In the genomic region with DNA sequence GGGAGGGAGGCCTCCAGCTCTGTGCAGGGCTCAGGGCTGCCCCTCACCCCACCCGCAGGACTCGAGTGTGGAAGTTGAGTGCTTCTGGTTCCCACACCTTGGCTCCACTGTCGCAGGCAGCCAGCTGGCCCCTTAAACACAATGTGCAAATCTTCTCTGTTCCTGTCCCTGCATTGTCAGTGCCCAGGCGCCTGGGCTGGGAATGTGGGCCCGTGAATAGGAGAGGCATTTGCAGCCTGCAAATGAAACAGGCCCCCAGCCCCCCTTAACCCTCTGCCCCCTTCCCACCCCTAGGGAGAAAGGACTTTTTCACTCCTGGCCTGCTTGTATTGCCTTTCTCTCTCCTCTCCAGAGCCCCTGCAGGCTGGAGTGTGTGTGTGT, we compare ENCODE assay signal across 9 mouse cellular contexts. TPM values are rescaled to one million over a fixed set of nuclear protein-coding genes. Genes with fewer than 3 reads are reported as not detected.
A peak's percentile ranks its signal among the peaks of the same experiment; 100 is the strongest.
DNase-seq lines count a peak whose midpoint lies in the region; ATAC-seq lines count a peak whose summit lies in the region.
"Had no signal": no experiment of that assay in that cellular context is flagged by ENCODE, and none has a peak within 500 bp of the region (broad histone marks: within the 10 kb centered on the region; RNA-seq: fewer than 3 reads in every experiment).

No protein-coding gene starts in this region.

- H3K9me3 ChIP-seq in forebrain, embryonic 12.5 days = no peaks in the 10 kb centered on the region
- H3K9me3 ChIP-seq in midbrain, embryonic 15.5 days = no peaks in the 10 kb centered on the region

- H3K9ac ChIP-seq in forebrain, embryonic 12.5 days = peak overlapping the region; percentile 44
- H3K9ac ChIP-seq in midbrain, embryonic 15.5 days = no peak overlapping the region

- peak overlapping the region; percentile 95 for H3K27ac ChIP-seq in forebrain, embryonic 12.5 days
- H3K27ac ChIP-seq in midbrain, embryonic 15.5 days = peak overlapping the region; percentile 75

- H3K4me1 ChIP-seq in forebrain, embryonic 12.5 days = peaks cover 92% of the 10 kb centered on the region
- peaks cover 39% of the 10 kb centered on the region for H3K4me1 ChIP-seq in midbrain, embryonic 15.5 days

- peak; percentile 73 for ATAC-seq in forebrain, embryonic 12.5 days (ENCODE audit: low FRiP score)
- ATAC-seq in midbrain, embryonic 15.5 days (replicated peaks) = peak; percentile 72
- ATAC-seq in frontal cortex, adult (ENCODE audit: low TSS enrichment) = no peak

- H3K4me2 ChIP-seq in forebrain, embryonic 12.5 days = peak overlapping the region; percentile 39
- H3K4me2 ChIP-seq in midbrain, embryonic 15.5 days = no peak overlapping the region

- WGBS in forebrain, embryonic 12.5 days = 0% methylated on average over 5 of the region's 5 CpGs
- 3% methylated on average over 5 of the region's 5 CpGs for WGBS in midbrain, embryonic 15.5 days

- H3K27me3 ChIP-seq in forebrain, embryonic 12.5 days = no peaks in the 10 kb centered on the region
- H3K27me3 ChIP-seq in midbrain, embryonic 15.5 days (replicated peaks) = no peaks in the 10 kb centered on the region

- peak; percentile 72 for DNase-seq in embryo, embryonic 9.5 days (ENCODE audit: extremely low spot score)
- DNase-seq in kidney, adult 9 months = peak; percentile 45
- no peak for DNase-seq in spleen, postnatal 10 days (ENCODE audit: low spot score in 2 of 2)
- DNase-seq in gastrocnemius, postnatal 10 days = no peak
- DNase-seq: lung, postnatal 14 days had no signal

- peaks cover 51% of the 10 kb centered on the region for H3K36me3 ChIP-seq in forebrain, embryonic 12.5 days (replicated peaks)
- H3K36me3 ChIP-seq in midbrain, embryonic 15.5 days (replicated peaks) = no peaks in the 10 kb centered on the region; the same call in 1 of the 2 replicates

- no peak overlapping the region for H3K4me3 ChIP-seq in forebrain, embryonic 12.5 days (replicated peaks)
- H3K4me3 ChIP-seq in midbrain, embryonic 15.5 days = no peak overlapping the region

RNA-seq across cellular contexts. Expression of a gene that starts 12.3 kb away (rescaled TPM):
- polyA plus RNA-seq in forebrain, embryonic 12.5 days (2016; fragmentation: Nextera tagmentation; extraction: Ambion mirVana) = 40.0 and 40.8 TPM in 2 replicates
- 12.8 and 14.1 TPM in 2 replicates for polyA plus RNA-seq in midbrain, embryonic 15.5 days (2015; fragmentation: Nextera tagmentation; extraction: Ambion mirVana)
- total RNA-seq in gastrocnemius, postnatal 10 days (2021) = under 1 TPM; 0.59 to 0.65 TPM
- polyA plus RNA-seq: large intestine, adult 2 months had no signal

RNA-seq across cellular contexts. Expression of a gene that starts 41.8 kb away (rescaled TPM):
- polyA plus RNA-seq in forebrain, embryonic 12.5 days (2016; fragmentation: Nextera tagmentation; extraction: Ambion mirVana) = 5.7 and 5.9 TPM in 2 replicates
- polyA plus RNA-seq in midbrain, embryonic 15.5 days (2015; fragmentation: Nextera tagmentation; extraction: Ambion mirVana) = 6.8 and 7.6 TPM in 2 replicates
- 1 to 10 TPM; 6.6 to 8.1 TPM for total RNA-seq in gastrocnemius, postnatal 10 days (2021)

RNA-seq across cellular contexts. Expression of a gene that starts 52.0 kb away (rescaled TPM):
- polyA plus RNA-seq in forebrain, embryonic 12.5 days (2016; fragmentation: Nextera tagmentation; extraction: Ambion mirVana) = 14.1 and 14.4 TPM in 2 replicates
- 16.8 and 17.3 TPM in 2 replicates for polyA plus RNA-seq in midbrain, embryonic 15.5 days (2015; fragmentation: Nextera tagmentation; extraction: Ambion mirVana)
- total RNA-seq in gastrocnemius, postnatal 10 days (2021) = 10 to 100 TPM; 60.4 to 79.2 TPM

Comparison
In these comparisons a context has a peak if more than half of its experiments do, and no peak if none do; other contexts are left out.
1. DNase-seq: peak in embryo, embryonic 9.5 days (single experiment) and kidney, adult 9 months (single experiment); none in spleen, postnatal 10 days (0 of 2) and gastrocnemius, postnatal 10 days (single experiment).